Mouse (Mus musculus) MEL (cell line): Measurements from ENCODE around the gene Chd1l. TPM values are rescaled to one million over a fixed set of nuclear protein-coding genes. Genes with fewer than 3 reads are reported as not detected.

ENCODE experiments used
- DNase-seq: peaks from one replicate; pipeline ENCODE4 v3.0.0; 2011; ENCODE audit warnings: low read depth, low spot score
- H3K27ac ChIP-seq: 2 replicates; pipeline ENCODE4 v1.5.1; 2012; ENCODE audit warnings: low read depth, mild to moderate bottlenecking, control low read depth, low read length, moderate library complexity; ENCODE audit not compliant: control insufficient read depth
- H3K27me3 ChIP-seq, 2 experiments: fragments of 150-350 bp in 1 of 2; sonication (generic) in 1 of 2; 2 replicates each; pipeline ENCODE4 v1.6.1; 2012; ENCODE audit warnings: low read length in 2 of 2, mild to moderate bottlenecking in 2 of 2, improper control_type of control experiment in 1 of 2, moderate library complexity in 1 of 2; ENCODE audit not compliant: insufficient read depth in 2 of 2, control insufficient read depth in 1 of 2
- H3K36me3 ChIP-seq, 2 experiments: 2 replicates each; pipeline ENCODE4 v1.6.1; 2012 to 2014; ENCODE audit warnings: low read length in 2 of 2, improper control_type of control experiment in 1 of 2, inconsistent platforms in 1 of 2, mild to moderate bottlenecking in 1 of 2; ENCODE audit not compliant: insufficient read depth in 2 of 2, control insufficient read depth in 1 of 2
- H3K4me1 ChIP-seq, 2 experiments: fragments of 150-350 bp in 1 of 2; sonication (generic) in 1 of 2; 2 replicates each; pipeline ENCODE4 v1.6.1; 2012; ENCODE audit warnings: low read length in 2 of 2, improper control_type of control experiment in 1 of 2, mild to moderate bottlenecking in 1 of 2; ENCODE audit not compliant: insufficient read depth in 2 of 2, control insufficient read depth in 1 of 2
- H3K4me3 ChIP-seq, 2 experiments: fragments of 150-350 bp in 1 of 2; sonication (generic) in 1 of 2; 2 replicates each; pipeline ENCODE4 v1.5.1; 2012; ENCODE audit warnings: low read depth in 2 of 2, low read length in 2 of 2, mild to moderate bottlenecking in 2 of 2, moderate library complexity in 2 of 2, control low read depth in 1 of 2, improper control_type of control experiment in 1 of 2; ENCODE audit not compliant: control insufficient read depth in 1 of 2, insufficient read depth in 1 of 2
- H3K79me2 ChIP-seq: 2 replicates; pipeline ENCODE4 v1.6.1; 2012; ENCODE audit warnings: mild to moderate bottlenecking, low read length, moderate library complexity; ENCODE audit not compliant: control insufficient read depth, poor library complexity, insufficient read depth
- H3K9ac ChIP-seq: 2 replicates; pipeline ENCODE4 v1.6.1; 2012; ENCODE audit warnings: low read depth, mild to moderate bottlenecking, control low read depth, low read length, moderate library complexity; ENCODE audit not compliant: control insufficient read depth, poor library complexity, severe bottlenecking
- H3K9me3 ChIP-seq: fragments of 150-350 bp; sonication (generic); replicated peaks from 2 replicates; pipeline ENCODE4 v1.6.1; 2012; ENCODE audit warnings: mild to moderate bottlenecking, low read length, improper control_type of control experiment, moderate library complexity; ENCODE audit not compliant: insufficient read depth
- BHLHE40 ChIP-seq: IDR thresholded peaks from 2 replicates; pipeline ENCODE4 v1.6.1; 2012; ENCODE audit warnings: low read depth, mild to moderate bottlenecking, inconsistent platforms, low read length, improper control_type of control experiment, borderline replicate concordance
- CHD1 ChIP-seq: IDR thresholded peaks from 2 replicates; pipeline ENCODE4 v1.6.1; 2012; ENCODE audit warnings: low read depth, mild to moderate bottlenecking, inconsistent platforms, low read length, improper control_type of control experiment
- CHD2 ChIP-seq: IDR thresholded peaks from 2 replicates; pipeline ENCODE4 v1.6.1; 2011; ENCODE audit warnings: low read length, improper control_type of control experiment
- CTCF ChIP-seq, 3 experiments: IDR thresholded peaks in 2 of 3; conservative IDR thresholded peaks in 1 of 3; 2 replicates each; pipeline ENCODE4 v1.5.1; 2011 to 2012; ENCODE audit warnings: low read length in 3 of 3, low read depth in 2 of 3, mild to moderate bottlenecking in 2 of 3, improper control_type of control experiment in 1 of 3, inconsistent platforms in 1 of 3, mixed read lengths in 1 of 3, moderate library complexity in 1 of 3; ENCODE audit not compliant: control insufficient read depth in 1 of 3, insufficient read depth in 1 of 3, poor library complexity in 1 of 3, severe bottlenecking in 1 of 3
- E2F4 ChIP-seq: IDR thresholded peaks from 2 replicates; pipeline ENCODE4 v1.6.1; 2011; ENCODE audit warnings: low read depth, low read length, improper control_type of control experiment, borderline replicate concordance
- ETS1 ChIP-seq: IDR thresholded peaks from 2 replicates; pipeline ENCODE4 v1.6.1; 2012; ENCODE audit warnings: low read depth, mild to moderate bottlenecking, inconsistent platforms, low read length, improper control_type of control experiment, moderate library complexity
- GABPA ChIP-seq: IDR thresholded peaks from 2 replicates; pipeline ENCODE4 v1.6.1; 2012; ENCODE audit warnings: low read depth, mild to moderate bottlenecking, inconsistent platforms, low read length, improper control_type of control experiment, moderate library complexity
- JUND ChIP-seq: IDR thresholded peaks from 2 replicates; pipeline ENCODE4 v1.6.1; 2011; ENCODE audit warnings: low read depth, mild to moderate bottlenecking, improper control_type of control experiment, low read length
- KAT2A ChIP-seq: conservative IDR thresholded peaks from 2 replicates; pipeline ENCODE4 v1.6.1; 2012; ENCODE audit warnings: low read depth, low read length, improper control_type of control experiment, inconsistent platforms
- MAZ ChIP-seq: IDR thresholded peaks from 2 replicates; pipeline ENCODE4 v1.6.1; 2012; ENCODE audit warnings: low read depth, mild to moderate bottlenecking, inconsistent platforms, low read length, improper control_type of control experiment
- MYB ChIP-seq: IDR thresholded peaks from 2 replicates; pipeline ENCODE4 v1.6.1; 2011; ENCODE audit warnings: mild to moderate bottlenecking, low read depth, low read length, improper control_type of control experiment
- POLR2AphosphoS5 ChIP-seq: IDR thresholded peaks from 2 replicates; pipeline ENCODE4 v1.6.1; 2012; ENCODE audit warnings: low read depth, borderline replicate concordance, mild to moderate bottlenecking, inconsistent platforms, low read length, moderate library complexity, mixed read lengths
- RAD21 ChIP-seq: IDR thresholded peaks from 2 replicates; pipeline ENCODE4 v1.6.1; 2011; ENCODE audit warnings: mild to moderate bottlenecking, low read depth, low read length, improper control_type of control experiment
- SMC3 ChIP-seq: IDR thresholded peaks from 2 replicates; pipeline ENCODE4 v1.6.1; 2011; ENCODE audit warnings: low read depth, low read length, improper control_type of control experiment
- TBP ChIP-seq: IDR thresholded peaks from 2 replicates; pipeline ENCODE4 v1.8.0; 2011; ENCODE audit warnings: low read depth, low read length, improper control_type of control experiment
- TCF12 ChIP-seq: IDR thresholded peaks from 2 replicates; pipeline ENCODE4 v1.6.1; 2014; ENCODE audit warnings: low read depth, mild to moderate bottlenecking, inconsistent platforms, low read length, improper control_type of control experiment, moderate library complexity
- UBTF ChIP-seq: IDR thresholded peaks from 2 replicates; pipeline ENCODE4 v1.6.1; 2012; ENCODE audit warnings: low read depth, mild to moderate bottlenecking, inconsistent platforms, low read length, improper control_type of control experiment, moderate library complexity, borderline replicate concordance; ENCODE audit not compliant: insufficient read depth
- ZKSCAN1 ChIP-seq: IDR thresholded peaks from 2 replicates; pipeline ENCODE4 v1.6.1; 2012; ENCODE audit warnings: low read depth, mild to moderate bottlenecking, inconsistent platforms, low read length, improper control_type of control experiment, moderate library complexity
- polyA plus RNA-seq, 2 experiments: library from polyadenylated mRNA; stranded (reverse) in 1 of 2; unstranded in 1 of 2; fragments of >175 nt in 1 of 2; fragments of >200 nt in 1 of 2; gene quantifications; 2 replicates each; pipeline versions ENCODE4 v1.2.1 to v1.2.4; 2012; ENCODE audit warnings: low replicate concordance in 2 of 2, low read depth in 1 of 2; ENCODE audit not compliant: insufficient read length in 2 of 2, insufficient read depth in 1 of 2, missing spikeins in 1 of 2
- total RNA-seq: library from RNA; depleted of rRNA; stranded (reverse); fragments of 300-350 nt; gene quantifications from 2 replicates; pipeline ENCODE4 v1.2.3, GENCODE M21; 2012

The Chd1l gene
- total and polyA plus RNA-seq, 3 experiments = 59.1 to 70.5 TPM; not detected in 1

- Histone ChIP-seq H3K4me3 (no peak overlapping the region), H3K9me3 (no peaks in the 10 kb centered on the region)
- DNase-seq = no peak
- no peak for TF ChIP-seq UBTF
- TF ChIP-seq SMC3 = no peak
- TF ChIP-seq CHD1 = no peak
- no peak for TF ChIP-seq ZKSCAN1
- TF ChIP-seq E2F4 = no peak
- no peak for TF ChIP-seq BHLHE40
- TF ChIP-seq, all 39 proteins: peak for 0
- Histone ChIP-seq H3K4me1 (no peaks in the 10 kb centered on the region), H3K27me3 (peaks cover 0 to 3% of the 10 kb centered on the region in 2 experiments; a peak in 1 of 4 replicates), H3K9ac (no peak overlapping the region), H3K27ac (no peak overlapping the region), H3K36me3 (no peaks in the 10 kb centered on the region), H3K79me2 (no peaks in the 10 kb centered on the region)
Measured at GRCm38 (mm10) chr3:97521946-97522731, 87.9 kb downstream of the Chd1l start.

- Histone ChIP-seq H3K9ac (no peak overlapping the region), H3K4me1 (no peaks in the 10 kb centered on the region), H3K36me3 (no peaks in the 10 kb centered on the region), H3K79me2 (no peaks in the 10 kb centered on the region), H3K27ac (no peak overlapping the region)
- no peak for DNase-seq
- TF ChIP-seq ZKSCAN1 = no peak
- no peak for TF ChIP-seq KAT2A
- no peak for TF ChIP-seq JUND
- TF ChIP-seq RAD21 = no peak
- TF ChIP-seq BHLHE40 = no peak
- no peak for TF ChIP-seq MAZ
- TF ChIP-seq TBP = no peak
- TF ChIP-seq GABPA = no peak
- no peak for TF ChIP-seq POLR2AphosphoS5
- TF ChIP-seq ETS1 = no peak
- no peak for TF ChIP-seq MYB
- no peak for TF ChIP-seq TCF12
- no peak for TF ChIP-seq CTCF (IDR thresholded peaks at IDR 0.05 in 2 of 3, conservative IDR thresholded peaks at IDR 0.05 in 1 of 3; ENCODE audit: control insufficient read depth in 1 of 3, insufficient read depth in 1 of 3, low read depth in 2 of 3, low read length in 3 of 3, poor library complexity in 1 of 3, severe bottlenecking in 1 of 3)
- TF ChIP-seq CHD2 = no peak
- TF ChIP-seq, all 39 proteins: peak for 0
- Histone ChIP-seq H3K4me3 (no peak overlapping the region), H3K9me3 (no peaks in the 10 kb centered on the region), H3K27me3 (no peaks in the 10 kb centered on the region)
Measured at GRCm38 (mm10) chr3:97519883-97520282, 90.1 kb downstream of the Chd1l start.
